Mouse (Mus musculus) left cerebral cortex, adult 8-10 months (tissue): ENCODE data around the gene 4931422A03Rik. TPM values are rescaled to one million over a fixed set of nuclear protein-coding genes. Genes with fewer than 3 reads are reported as not detected.

Experiments used
- DNase-seq, 2 experiments: peaks; one replicate each; pipeline ENCODE4 v3.0.0; 2022; ENCODE audit warnings: low spot score in 2 of 2
- total RNA-seq, 4 experiments: library from RNA; stranded (reverse); gene quantifications; 2 replicates each; pipeline ENCODE4 v1.2.4; 2022

The 4931422A03Rik gene
- total RNA-seq, 4 experiments from 2014 or later, result 0.76 TPM; not detected in 3

DNA sequence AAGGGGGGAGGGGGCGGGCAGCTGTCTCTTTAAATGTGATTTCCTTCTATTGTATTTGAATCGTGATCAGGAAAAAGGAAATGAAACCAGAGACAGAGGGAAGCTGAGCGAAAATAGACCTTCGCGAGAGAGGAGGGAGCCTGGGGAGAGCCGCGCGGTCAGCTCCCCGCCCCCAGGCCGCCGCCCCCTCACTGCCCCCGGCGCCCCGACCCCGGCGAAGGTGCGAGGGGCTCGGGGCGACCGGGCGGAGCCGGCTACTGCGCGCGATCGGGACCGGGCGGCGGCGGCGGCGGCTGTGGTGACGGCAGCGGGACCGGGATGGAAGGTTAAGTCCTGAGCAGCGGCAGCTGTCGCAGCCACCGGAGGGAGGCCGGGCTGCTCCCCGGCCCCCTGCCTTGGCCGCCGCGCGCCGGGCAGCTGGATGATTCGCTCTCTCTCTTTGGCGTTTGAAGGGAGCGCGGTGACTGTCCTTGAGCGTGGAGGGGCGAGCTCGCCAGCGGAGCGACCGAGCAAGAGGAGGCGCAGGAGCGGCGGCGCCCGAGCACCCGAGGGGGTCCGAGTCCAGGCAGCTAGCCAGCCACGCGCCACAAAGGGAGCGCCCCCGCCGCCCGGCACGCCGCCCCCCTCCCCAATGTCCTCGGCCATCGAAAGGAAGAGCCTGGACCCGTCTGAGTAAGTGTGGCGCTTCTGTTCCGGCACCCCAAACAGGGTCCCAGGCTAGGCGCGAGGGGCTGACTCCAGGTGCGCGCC lies 57.9 kb downstream of the 4931422A03Rik start:
- DNase-seq, result peak in 1 of 2 experiments; percentile 13

DNA sequence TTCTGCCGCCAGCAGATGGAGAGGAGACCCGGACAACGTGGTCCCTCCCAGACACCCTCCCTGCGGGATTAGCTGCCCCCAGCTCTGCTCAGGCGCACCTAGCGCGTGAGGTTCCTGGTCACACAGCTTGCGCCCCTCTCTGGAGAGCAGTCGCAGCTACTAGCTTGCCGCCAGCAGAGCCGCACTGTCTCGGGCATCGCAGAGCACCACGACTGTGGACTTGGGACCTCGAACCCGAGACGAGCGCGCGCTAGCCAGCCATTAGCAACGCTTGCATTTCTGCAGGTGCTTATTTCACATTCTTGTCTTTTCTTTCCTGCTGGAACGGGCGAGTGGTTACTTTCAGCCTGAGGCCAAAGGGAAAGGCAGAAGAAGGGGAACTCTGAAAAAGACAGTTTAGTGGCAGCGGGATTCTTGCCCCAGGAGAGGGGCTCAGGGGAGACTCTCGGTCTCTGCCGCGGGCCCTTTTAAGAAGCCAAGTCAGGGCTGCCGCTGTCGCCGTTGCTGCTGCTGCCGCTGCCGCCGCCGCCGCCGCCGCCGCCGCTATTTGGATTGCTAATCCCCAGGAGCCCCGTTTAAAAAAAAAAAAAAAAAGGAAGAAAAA lies 58.6 kb downstream of the 4931422A03Rik start:
- peak; percentile 34 to 51 for DNase-seq

DNA sequence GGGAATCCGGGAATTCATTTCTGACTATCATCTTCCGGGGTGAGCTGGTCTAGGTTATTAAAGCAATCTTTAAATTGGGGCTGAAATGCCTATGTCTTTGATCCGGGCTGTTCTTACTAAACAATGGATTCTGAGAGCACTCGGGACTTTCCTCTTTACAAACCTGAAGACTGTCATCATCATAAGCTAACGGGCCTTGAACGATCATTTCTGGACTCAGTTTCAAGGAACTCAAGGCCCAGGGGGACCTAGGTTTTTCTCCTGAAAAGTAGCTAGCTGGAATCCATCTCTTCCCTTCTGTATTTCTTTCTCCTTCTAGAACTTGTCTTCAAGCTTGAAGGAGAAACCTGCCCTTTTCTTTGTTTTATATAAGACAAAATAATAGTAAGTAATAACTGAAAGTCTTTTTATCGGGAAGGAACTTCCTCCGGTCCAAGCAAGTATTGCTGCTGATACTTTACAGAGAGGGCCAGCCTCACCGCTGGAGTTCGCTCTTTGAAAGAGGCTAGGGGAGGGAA lies 59.2 kb downstream of the 4931422A03Rik start:
- DNase-seq, result no peak

DNA sequence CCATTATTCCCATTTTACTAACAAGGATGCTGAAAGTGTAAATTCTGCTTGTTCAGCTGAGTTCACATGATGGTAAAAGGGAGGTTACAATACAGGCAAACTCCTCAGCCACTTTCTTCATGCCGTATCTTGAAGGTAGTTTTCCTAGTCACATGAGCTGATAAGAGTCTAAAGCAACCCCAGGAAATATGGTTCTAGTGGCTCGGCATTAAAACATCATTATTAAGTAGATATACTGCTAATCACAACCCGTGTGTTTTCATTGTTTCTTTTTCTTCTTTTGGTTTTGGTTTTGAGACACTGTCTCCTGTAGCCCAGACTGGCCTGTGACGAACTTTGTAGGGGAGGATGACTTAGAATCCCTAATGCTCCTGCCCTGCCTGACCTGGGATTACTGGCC lies 60.0 kb downstream of the 4931422A03Rik start:
- DNase-seq, result no peak

DNA sequence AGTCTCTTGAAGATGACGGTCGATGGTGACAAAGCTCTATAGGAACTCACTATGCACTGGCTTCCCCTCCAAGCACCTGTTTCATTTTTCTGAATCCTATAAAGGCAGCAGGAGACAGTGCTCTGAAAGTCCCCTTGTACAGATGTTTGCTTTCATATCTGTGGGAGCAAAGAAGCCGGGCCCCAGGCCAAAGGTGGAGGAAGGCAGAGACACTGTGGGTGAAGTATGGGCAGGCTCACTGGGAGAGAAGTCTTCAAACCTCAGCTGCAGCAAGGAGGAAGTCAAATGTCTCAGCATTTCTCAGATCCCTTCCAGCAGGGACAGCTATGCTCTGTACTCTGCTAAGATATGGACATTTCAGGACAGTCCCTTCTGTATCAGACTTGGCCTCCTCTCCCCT lies 62.8 kb downstream of the 4931422A03Rik start:
- DNase-seq, result no peak

DNA sequence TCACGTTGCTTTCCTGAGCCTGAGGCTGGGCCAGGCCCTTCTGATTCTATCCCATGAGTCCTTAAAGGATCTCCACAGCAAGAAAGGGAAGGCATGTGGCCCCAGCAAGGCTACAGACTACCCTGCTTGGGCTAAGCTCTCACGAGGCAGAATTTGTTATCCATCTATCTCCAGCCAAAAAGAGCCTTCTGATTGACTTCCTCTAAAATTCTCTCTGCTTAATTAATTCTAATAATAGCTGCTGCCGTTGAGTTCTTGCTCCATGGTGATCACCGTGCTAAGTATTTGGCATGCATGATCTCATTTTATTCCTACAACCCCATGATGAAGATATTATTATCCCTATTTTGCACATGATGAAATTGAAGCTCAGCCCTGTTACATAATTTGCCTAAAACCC lies 65.8 kb downstream of the 4931422A03Rik start:
- DNase-seq, result no peak

DNA sequence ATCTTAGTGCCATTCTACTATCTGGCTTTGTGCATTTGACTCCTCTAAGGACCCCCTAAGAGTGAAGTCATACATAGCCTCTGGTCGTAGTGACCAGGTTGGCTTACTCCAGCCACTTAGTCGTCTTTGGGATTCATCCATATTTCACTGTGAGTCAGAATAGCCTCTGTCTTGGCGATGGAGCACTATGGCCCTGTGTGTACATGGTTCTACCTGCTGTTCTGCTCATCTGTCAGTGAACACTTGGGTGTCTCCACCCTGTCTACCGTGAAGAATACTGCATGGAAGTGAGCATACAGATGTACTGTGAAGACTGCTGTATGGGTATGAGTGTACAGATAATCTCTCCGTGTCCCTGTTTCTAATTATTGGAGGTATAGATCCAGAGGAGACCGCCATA lies 68.6 kb downstream of the 4931422A03Rik start:
- no peak for DNase-seq

DNA sequence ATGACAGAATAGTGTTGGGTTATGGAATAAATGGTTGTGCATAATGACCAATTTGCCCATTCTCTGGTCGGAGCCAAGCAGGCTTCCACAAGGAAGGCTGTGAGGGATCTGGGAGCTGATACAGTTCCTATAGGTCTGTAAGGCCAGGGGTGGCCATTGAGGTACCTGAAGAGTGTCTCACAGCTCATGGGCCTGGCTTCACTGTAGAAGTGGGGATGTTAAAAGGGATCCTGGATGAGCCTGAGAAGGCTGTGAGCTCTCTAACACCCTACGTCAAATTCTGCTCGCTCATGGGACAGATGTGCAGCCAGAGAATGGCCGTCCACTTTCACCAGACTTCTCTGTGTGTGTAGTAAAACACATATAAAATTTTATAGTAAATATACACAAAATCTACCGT lies 69.1 kb downstream of the 4931422A03Rik start:
- DNase-seq, result no peak

DNA sequence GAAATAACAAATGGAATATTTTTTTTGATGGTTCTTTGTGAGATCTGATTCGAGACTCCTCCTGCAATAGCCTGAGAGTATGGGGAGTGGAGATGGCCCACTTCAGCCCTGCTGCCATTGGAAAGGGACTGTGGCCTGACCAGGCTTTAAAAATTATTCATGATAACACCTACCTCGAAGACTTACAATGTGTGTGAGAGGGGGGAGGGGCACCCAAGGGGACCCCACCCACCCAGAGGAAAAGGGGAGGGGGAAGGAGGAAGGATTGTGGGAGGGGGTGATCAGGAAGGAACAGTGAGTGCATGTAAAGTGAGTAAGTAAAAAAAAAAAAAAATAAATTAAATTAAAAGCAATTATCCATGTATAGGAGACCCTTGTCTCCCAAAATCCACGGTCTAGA lies 69.5 kb downstream of the 4931422A03Rik start:
- DNase-seq, result no peak

DNA sequence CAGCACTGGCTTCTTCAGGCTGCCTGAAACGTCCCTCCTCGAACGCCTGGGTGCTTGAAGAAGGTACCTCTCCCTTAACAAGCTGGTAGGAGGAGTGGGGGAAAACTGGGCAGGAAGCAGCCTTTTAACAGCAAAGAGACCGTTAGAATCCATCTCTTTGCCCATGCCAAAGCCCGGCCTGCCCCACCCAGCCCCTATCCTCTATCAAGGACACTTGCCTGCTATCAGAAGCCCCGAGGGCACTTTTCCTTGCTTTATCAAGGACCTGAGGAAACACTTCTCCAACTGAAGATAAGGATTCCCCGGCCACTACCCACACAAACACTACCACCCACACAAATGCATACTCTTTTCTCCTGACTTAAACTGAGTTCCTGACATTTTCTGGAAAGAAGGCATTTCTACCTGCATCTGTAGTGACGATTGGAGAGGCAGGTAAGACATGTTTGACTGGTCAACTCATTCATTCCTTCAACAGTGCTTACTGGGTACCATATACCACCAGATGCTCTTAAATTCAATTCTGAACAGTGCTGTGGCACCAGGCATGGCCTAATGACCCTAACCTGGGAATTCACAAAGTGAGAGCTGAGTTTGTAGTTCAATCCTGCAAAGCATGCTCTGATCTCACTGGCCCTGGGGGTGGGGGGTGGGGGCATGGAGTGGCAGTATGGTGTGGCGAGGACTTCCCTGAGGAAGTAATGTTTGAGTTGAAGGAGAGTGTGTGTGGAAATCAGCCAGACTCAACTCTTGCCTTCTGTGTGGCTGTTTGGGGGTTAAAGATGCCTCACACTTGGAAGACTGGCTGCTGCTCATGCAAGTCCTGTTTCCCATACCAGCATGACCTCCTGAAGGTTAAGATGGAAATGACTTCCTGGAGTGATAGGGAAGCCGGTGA lies 70.3 kb downstream of the 4931422A03Rik start, which contains the start of gene Lmo2:
TSS of gene Lmo2 (plus strand) at position 338 of the 898 bp plus-strand sequence.
- no peak for DNase-seq

DNA sequence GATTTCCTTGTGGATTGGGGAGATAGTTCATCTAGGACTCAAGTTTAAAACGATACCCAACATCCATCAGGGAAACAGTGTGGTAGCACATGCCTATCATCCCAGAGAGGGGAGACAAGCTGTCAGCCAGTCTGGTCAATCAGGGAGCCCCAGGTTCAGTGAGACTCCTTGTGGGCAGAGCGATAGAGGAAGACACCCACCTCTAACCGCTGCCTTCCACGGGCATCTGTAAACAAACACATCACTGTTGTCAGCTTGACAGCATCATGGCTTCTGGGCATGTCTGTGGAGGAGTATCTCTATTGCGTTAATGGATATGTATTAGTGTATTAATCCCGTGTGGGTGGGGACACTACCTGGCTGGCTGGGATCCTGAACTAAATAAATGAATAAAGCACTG lies 71.3 kb downstream of the 4931422A03Rik start:
- DNase-seq, result no peak

DNA sequence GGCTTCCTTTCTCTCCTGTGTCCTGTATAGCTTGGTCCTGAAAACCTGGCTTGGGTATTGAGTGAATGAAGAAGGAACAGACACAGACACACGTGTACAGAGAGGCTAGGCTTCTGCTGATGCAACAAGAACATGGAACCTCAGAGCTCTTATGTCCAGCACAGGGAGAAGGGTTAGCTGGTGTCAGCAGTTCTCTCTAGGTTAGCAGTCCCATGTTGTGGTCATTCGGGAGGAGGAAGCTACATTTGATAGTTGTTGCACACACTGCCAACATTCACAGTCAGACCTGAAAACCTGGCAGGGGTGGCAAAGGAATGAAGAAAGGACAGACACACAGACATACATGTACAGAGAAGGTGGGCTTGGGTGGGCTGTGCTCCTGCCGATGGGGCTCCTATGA lies 72.4 kb downstream of the 4931422A03Rik start:
- DNase-seq, result no peak

DNA sequence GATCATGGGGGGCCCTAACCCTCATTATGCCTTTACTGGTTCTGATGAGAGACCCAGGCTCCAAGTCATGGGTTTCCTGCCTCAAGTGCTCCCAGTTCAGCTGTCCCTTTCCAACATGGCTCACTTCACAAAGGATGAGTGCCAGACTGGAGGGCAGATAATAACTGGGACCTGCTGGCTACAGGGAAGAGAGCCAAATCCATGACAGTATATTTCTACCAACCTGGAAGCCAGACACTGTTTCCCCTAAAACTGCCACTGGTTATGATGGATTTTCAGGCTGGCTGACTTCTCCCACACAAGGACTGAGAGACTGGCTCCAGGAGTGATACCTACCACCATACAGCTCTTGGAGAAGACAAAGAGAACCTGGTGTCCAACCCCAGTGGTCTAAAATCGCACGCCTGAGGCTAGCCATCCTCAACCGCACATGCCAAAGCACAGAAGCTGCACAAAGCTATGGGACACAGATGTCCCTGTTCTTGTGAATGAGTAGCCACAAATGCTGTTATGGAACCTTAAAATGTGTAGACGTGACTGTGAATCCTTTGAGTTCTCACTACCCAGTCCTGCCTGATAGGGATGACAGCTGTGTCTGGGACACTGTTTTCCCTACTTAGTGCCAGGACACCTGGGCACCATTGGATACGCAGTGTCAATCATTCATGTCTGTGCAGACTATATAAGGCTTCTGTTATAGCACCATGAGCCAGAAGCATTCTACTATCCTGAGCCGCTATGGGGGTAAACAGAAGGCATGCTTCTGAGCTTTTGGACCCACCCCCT lies 74.9 kb downstream of the 4931422A03Rik start:
- DNase-seq, result no peak

DNA sequence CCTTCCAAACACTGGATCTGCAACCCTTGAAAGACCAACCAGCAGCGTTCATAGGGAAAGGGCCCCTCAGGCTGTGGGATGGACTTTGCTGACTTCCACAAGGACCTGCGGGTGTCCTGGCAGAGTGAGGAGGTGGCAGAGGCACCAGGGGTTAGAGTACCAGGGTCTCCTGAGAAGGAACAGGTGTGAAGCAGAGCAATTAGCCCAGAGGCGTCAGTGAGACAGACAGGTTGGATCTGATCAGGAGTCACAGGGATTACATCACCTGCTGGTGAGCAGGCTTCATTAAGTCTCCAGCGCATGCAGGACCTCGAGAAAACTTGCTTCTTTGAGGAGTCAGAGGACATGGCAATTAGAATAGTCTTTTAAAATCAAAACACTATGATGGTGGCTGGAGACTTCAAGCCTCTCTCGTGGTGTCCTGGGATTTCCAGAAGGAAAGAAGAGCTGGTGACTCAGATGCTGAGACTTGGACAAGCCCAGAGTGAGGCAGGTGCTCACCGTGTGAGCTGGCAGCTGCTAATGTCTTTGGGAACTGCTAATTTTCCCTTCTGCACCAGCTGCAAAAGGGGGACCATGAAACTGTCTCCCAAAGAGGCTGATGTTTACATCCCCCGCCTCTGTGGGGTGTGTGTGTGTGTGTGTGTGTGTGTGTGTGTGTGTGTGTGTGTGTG lies 80.0 kb downstream of the 4931422A03Rik start:
- no peak for DNase-seq

DNA sequence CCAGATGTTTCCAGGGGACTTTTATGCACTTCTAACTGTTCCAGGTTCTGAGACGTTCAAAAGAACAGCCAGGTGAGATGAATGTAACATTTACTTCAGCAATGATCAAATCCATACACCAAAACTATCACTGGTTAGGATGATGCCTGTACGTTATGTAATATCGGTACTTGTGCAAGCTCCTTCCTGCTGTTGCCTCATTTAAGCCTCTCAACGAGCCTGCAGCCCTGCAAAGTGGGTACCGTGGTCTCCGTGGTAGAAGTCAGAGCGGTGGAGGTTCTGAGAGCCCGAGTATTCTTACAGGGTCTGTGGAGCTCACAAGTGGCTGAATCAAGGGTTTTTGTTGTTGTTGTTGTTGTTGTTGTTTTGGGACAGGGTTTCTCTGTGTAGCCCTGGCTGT lies 81.3 kb downstream of the 4931422A03Rik start:
- no peak for DNase-seq

DNA sequence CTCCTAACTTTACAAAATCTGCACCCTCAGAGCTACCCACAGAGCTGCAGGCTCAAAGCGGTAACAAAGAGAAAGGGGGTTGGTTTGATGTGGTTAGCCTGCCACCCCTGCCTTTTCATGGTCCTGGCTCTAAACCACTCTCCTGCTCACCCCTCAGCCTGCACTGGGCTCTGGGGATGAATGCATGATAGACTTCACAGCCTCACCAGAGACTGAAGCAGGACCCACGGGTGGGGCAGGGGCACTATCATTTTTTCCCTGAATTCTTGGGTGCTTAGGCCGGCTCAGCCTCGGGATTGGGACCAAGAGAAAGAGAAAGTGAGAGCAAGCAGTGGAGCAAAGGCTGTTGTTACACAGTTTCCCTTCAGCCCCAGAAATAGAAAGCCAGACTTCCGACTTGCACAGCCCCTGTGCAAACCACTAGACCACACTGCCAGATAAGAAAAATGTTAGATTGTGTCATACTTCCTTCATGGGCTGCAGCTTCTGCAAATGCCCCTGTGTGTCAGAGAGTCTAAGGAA lies 82.5 kb downstream of the 4931422A03Rik start:
- DNase-seq, result no peak

DNA sequence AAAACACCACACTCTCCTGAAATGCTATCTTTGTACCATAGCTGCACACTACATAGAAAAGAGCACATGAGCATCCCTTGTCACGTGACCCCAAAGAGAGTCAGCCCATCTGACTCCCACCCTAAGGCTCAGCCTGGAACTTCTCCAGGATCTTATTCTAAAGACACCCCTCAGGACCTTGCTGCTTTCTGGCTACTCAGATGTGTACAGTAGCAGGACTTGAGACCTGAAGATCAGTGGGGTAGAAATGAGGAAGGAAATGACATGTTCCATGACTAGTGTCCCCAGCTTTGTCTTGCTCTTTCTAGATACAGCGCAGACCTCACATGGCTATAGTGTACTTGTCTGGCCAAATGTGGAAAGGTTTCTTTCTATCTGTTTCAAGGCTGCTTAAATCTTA lies 83.3 kb downstream of the 4931422A03Rik start:
- DNase-seq, result no peak

DNA sequence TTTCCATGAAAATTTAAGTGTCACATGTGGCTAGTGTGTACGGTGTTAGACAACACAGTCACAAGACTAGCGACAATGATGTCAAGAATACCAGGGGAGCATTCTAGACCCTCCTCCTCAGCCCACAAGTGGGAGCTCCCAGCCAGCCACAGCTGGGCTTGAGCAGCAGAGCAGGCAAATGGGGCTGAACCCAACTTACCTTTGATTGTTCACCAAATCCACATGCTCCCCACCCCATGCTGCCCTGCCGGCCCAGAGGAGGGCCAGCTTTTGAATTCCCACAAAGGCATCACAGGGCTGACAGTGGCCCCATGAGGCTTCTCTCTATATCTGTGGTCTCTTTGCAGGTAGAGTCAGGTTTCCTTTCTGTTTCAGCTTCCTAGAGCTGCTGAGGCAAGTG lies 87.1 kb downstream of the 4931422A03Rik start:
- DNase-seq, result no peak

DNA sequence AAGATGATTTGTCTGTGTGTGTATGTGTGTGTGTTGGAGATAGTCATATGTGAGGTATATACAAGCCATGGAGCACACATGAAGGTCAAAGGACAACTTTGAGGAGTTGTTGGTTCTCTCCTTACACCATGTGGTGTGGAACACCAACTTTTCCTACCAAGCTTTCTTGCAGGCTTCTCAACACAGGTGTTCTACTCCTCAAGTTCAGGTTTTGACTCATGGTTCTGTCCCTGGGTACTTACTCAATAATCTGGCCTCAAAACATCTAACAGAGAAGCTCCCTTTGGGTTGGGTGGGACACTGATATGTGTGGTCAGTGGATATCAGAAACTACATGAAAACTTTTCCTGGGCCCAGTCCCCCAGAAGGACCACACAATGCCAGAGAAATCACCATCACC lies 89.2 kb downstream of the 4931422A03Rik start:
- DNase-seq, result no peak

DNA sequence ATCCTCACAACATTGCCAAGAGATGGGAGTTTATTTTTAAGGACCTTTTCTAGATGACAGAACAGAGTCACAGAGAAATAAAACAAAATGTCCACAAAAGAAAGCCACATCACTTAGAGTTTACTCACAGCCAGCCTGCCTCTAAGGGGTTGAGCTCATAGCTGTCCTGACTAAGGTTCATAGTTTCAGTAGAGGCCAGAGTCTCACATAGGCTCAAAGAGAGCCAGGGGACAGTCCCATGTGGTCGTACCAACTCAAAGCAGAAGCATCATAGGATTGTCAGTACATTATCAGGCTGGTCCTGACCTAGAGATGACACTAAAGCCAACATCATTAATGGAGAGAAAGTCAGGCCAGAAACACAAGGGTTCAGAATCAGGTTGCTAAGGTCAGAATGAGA lies 89.6 kb downstream of the 4931422A03Rik start:
- DNase-seq, result no peak
